Mouse (Mus musculus) cerebellum, adult 11-12 months (tissue): Measurements from ENCODE around the gene Snx8.
"Not testable (repeated sequence)": the region's sequence is repeated elsewhere in the genome, so short reads cannot be mapped to it uniquely, and the experiment has no call there.

Experiments
- DNase-seq: peaks from one replicate; pipeline ENCODE4 v3.0.0; 2022

Gene Snx8

GRCm38 (mm10) chr5:140383559-140383958, 5.5 kb downstream of the Snx8 start:
- DNase-seq: no peak

- DNase-seq: no peak
These were observed 6.4 kb downstream of the Snx8 start for GRCm38 (mm10) chr5:140382688-140383087.

GRCm38 (mm10) chr5:140381156-140381555, 7.9 kb downstream of the Snx8 start:
- DNase-seq: no peak

GRCm38 (mm10) chr5:140379299-140379698, 9.8 kb downstream of the Snx8 start:
- no peak for DNase-seq

GRCm38 (mm10) chr5:140378121-140378853, 10.8 kb downstream of the Snx8 start:
- no peak for DNase-seq

GRCm38 (mm10) chr5:140375249-140375829, 13.7 kb downstream of the Snx8 start:
- no peak for DNase-seq

GRCm38 (mm10) chr5:140374226-140374625, 14.8 kb downstream of the Snx8 start:
- no peak for DNase-seq

- no peak for DNase-seq
These were observed 15.4 kb downstream of the Snx8 start for GRCm38 (mm10) chr5:140373711-140374110.

GRCm38 (mm10) chr5:140371671-140372070, 17.4 kb downstream of the Snx8 start:
- no peak for DNase-seq

GRCm38 (mm10) chr5:140370446-140371254, 18.4 kb downstream of the Snx8 start:
- no peak for DNase-seq

GRCm38 (mm10) chr5:140369466-140369865, 19.6 kb downstream of the Snx8 start:
- no peak for DNase-seq

- no peak for DNase-seq
These were observed 20.1 kb downstream of the Snx8 start for GRCm38 (mm10) chr5:140368926-140369325.

- DNase-seq: not testable (repeated sequence)
These were observed 20.9 kb downstream of the Snx8 start for GRCm38 (mm10) chr5:140368126-140368525.

GRCm38 (mm10) chr5:140364415-140364814, 24.6 kb downstream of the Snx8 start:
- DNase-seq: no peak

GRCm38 (mm10) chr5:140359930-140360674, 29.0 kb downstream of the Snx8 start:
- no peak for DNase-seq

- DNase-seq: no peak
These were observed 31.6 kb downstream of the Snx8 start for GRCm38 (mm10) chr5:140357466-140357865.

GRCm38 (mm10) chr5:140355934-140356333, 33.1 kb downstream of the Snx8 start:
- DNase-seq: no peak

- no peak for DNase-seq
These were observed 36.7 kb downstream of the Snx8 start for GRCm38 (mm10) chr5:140352352-140352751.

GRCm38 (mm10) chr5:140350731-140351497, 38.1 kb downstream of the Snx8 start:
- DNase-seq: no peak

- no peak for DNase-seq
These were observed 39.2 kb downstream of the Snx8 start for GRCm38 (mm10) chr5:140349882-140350281.

GRCm38 (mm10) chr5:140346050-140346449, 43.0 kb downstream of the Snx8 start:
- DNase-seq: no peak

- DNase-seq: no peak
These were observed 43.8 kb downstream of the Snx8 start for GRCm38 (mm10) chr5:140345244-140345643.
